ENCODE assay signal across 8 mouse cellular contexts in genomic region chr8:65110285-65110691, GRCm38 (mm10). TPM values are rescaled to one million over a fixed set of nuclear protein-coding genes. Genes with fewer than 3 reads are reported as not detected.
DNase-seq lines count a peak whose midpoint lies in the region; ATAC-seq and TF ChIP-seq lines count a peak whose summit lies in the region.

No protein-coding gene starts in this region.

- no peak overlapping the region for H3K4me3 ChIP-seq in G1E (ENCODE audit: low read depth, low read length)
- no peak overlapping the region for H3K4me3 ChIP-seq in bone marrow, adult 2 months (replicated peaks; ENCODE audit: control insufficient read depth, low read depth, low read length)
- no peak overlapping the region for H3K4me3 ChIP-seq in embryonic facial prominence, embryonic 14.5 days (ENCODE audit: low read depth, low read length)
- H3K4me3 ChIP-seq in lung, postnatal 0 days (ENCODE audit: low read depth, low read length): no peak overlapping the region

- peaks cover 25% of the 10 kb centered on the region for H3K4me1 ChIP-seq in G1E (ENCODE audit: insufficient read depth, low read depth, low read length)
- no peaks in the 10 kb centered on the region for H3K4me1 ChIP-seq in bone marrow, adult 2 months (ENCODE audit: control insufficient read depth, insufficient read depth, low read length)
- H3K4me1 ChIP-seq in embryonic facial prominence, embryonic 14.5 days (ENCODE audit: control insufficient read depth, insufficient read depth, low read length): no peaks in the 10 kb centered on the region
- H3K4me1 ChIP-seq in lung, postnatal 0 days (ENCODE audit: insufficient read depth, low read depth, low read length): no peaks in the 10 kb centered on the region

- no peak overlapping the region for H3K27ac ChIP-seq in bone marrow, adult 2 months (ENCODE audit: control insufficient read depth, insufficient read depth, low read depth, low read length, poor library complexity)
- H3K27ac ChIP-seq in embryonic facial prominence, embryonic 14.5 days (replicated peaks; ENCODE audit: low read depth, low read length): no peak overlapping the region
- H3K27ac ChIP-seq in lung, postnatal 0 days (ENCODE audit: low read length): no peak overlapping the region

- peak; percentile 52 for DNase-seq in G1E (ENCODE audit: low spot score)
- peak; percentile 79 for DNase-seq in embryonic facial prominence, embryonic 14.5 days (ENCODE audit: low spot score)
- peak; percentile 75 for DNase-seq in heart, postnatal 4 days
- DNase-seq in layer of hippocampus, adult 11-12 months (ENCODE audit: low spot score): peak; percentile 79
- DNase-seq in lung, postnatal 0 days (ENCODE audit: low spot score): peak; percentile 83
- peak; percentile 86 for DNase-seq in retina, embryonic 14.5 days (ENCODE audit: low spot score)
- peak; percentile 32 to 60 for DNase-seq in urinary bladder, postnatal 36 days (ENCODE audit: low spot score in 2 of 2)

- no peak overlapping the region for H3K9ac ChIP-seq in embryonic facial prominence, embryonic 14.5 days (ENCODE audit: low read depth, low read length)
- no peak overlapping the region for H3K9ac ChIP-seq in lung, postnatal 0 days (replicated peaks; ENCODE audit: low read depth)

- WGBS in bone marrow, adult 2 months: 24% methylated on average over 5 of the region's 5 CpGs
- WGBS in embryonic facial prominence, embryonic 14.5 days: 37% methylated on average over 5 of the region's 5 CpGs
- 27% methylated on average over 5 of the region's 5 CpGs for WGBS in lung, postnatal 0 days

- H3K27me3 ChIP-seq in G1E (ENCODE audit: insufficient read depth, low read length): no peaks in the 10 kb centered on the region; the same call in 1 of the 2 replicates
- no peaks in the 10 kb centered on the region for H3K27me3 ChIP-seq in embryonic facial prominence, embryonic 14.5 days (replicated peaks; ENCODE audit: control insufficient read depth, insufficient read depth, low read length)
- no peaks in the 10 kb centered on the region for H3K27me3 ChIP-seq in lung, postnatal 0 days (replicated peaks; ENCODE audit: insufficient read depth, low read length)

- TF ChIP-seq POLR2A in bone marrow, adult 2 months (IDR thresholded peaks at IDR 0.05; ENCODE audit: borderline replicate concordance, control insufficient read depth, low read depth, low read length): no peak

- peak; percentile 15; the same call in 1 of the 2 replicates for ATAC-seq in G1E (ENCODE audit: extremely low read depth, insufficient number of reproducible peaks, low FRiP score, poor library complexity, severe bottlenecking)
- ATAC-seq in embryonic facial prominence, embryonic 14.5 days (ENCODE audit: low read depth): peak; percentile 63; the same call in 1 of the 2 replicates
- ATAC-seq in lung, postnatal 0 days: peak; percentile 60

- H3K4me2 ChIP-seq in embryonic facial prominence, embryonic 14.5 days (ENCODE audit: low read depth, low read length): no peak overlapping the region
- H3K4me2 ChIP-seq in lung, postnatal 0 days (replicated peaks; ENCODE audit: low read depth, low read length): no peak overlapping the region

- peak; percentile 77 for TF ChIP-seq CTCF in G1E (IDR thresholded peaks at IDR 0.05; ENCODE audit: low read depth, low read length)
- TF ChIP-seq CTCF in bone marrow, adult 2 months (IDR thresholded peaks at IDR 0.05; ENCODE audit: control insufficient read depth, insufficient read depth, low read length): peak; percentile 55
- TF ChIP-seq CTCF in lung, postnatal 0 days (IDR thresholded peaks at IDR 0.05): peak; percentile 93

- H3K36me3 ChIP-seq in G1E (replicated peaks): no peaks in the 10 kb centered on the region
- H3K36me3 ChIP-seq in embryonic facial prominence, embryonic 14.5 days (ENCODE audit: control insufficient read depth, insufficient read depth, low read length): no peaks in the 10 kb centered on the region
- H3K36me3 ChIP-seq in lung, postnatal 0 days (ENCODE audit: insufficient read depth, low read length): no peaks in the 10 kb centered on the region

- no peak for TF ChIP-seq EP300 in lung, postnatal 0 days (IDR thresholded peaks at IDR 0.05)

- H3K9me3 ChIP-seq in G1E (replicated peaks): no peaks in the 10 kb centered on the region
- H3K9me3 ChIP-seq in embryonic facial prominence, embryonic 14.5 days (ENCODE audit: control insufficient read depth, low read length): no peaks in the 10 kb centered on the region
- no peaks in the 10 kb centered on the region for H3K9me3 ChIP-seq in lung, postnatal 0 days (ENCODE audit: low read length)

RNA-seq across cellular contexts. Expression of gene BC030870, which starts 19.1 kb away (rescaled TPM):
- total RNA-seq in G1E (2014; fragmentation: Nextera tagmentation) (not detected in 2 replicates), G1E (2017) (not detected in 2 replicates)
- polyA plus RNA-seq in G1E (2012): not detected in 2 replicates
- not detected in 2 replicates for polyA plus RNA-seq in bone marrow, adult 2 months (2011; ENCODE audit: insufficient read depth, insufficient read length, low replicate concordance, missing spikeins)
- polyA plus RNA-seq in embryonic facial prominence, embryonic 14.5 days (2014; fragmentation: Nextera tagmentation; extraction: Ambion mirVana): 0.13 and 0.15 TPM in 2 replicates
- total RNA-seq in heart, postnatal 4 days (2021): not detected
- polyA plus RNA-seq in lung, postnatal 0 days (2015; fragmentation: Nextera tagmentation; extraction: Ambion mirVana): 4.3 and 5.8 TPM in 2 replicates

RNA-seq across cellular contexts. Expression of gene Gm10663, which starts 35.5 kb away (rescaled TPM):
- total RNA-seq in G1E (2014; fragmentation: Nextera tagmentation): not detected in 2 replicates
- not detected in 2 replicates for total RNA-seq in G1E (2017)
- polyA plus RNA-seq in G1E (2012): not detected in 2 replicates
- not detected in 2 replicates for polyA plus RNA-seq in bone marrow, adult 2 months (2011; ENCODE audit: insufficient read depth, insufficient read length, low replicate concordance, missing spikeins)
- polyA plus RNA-seq in embryonic facial prominence, embryonic 14.5 days (2014; fragmentation: Nextera tagmentation; extraction: Ambion mirVana): not detected in 2 replicates
- total RNA-seq in heart, postnatal 4 days (2021): not detected
- polyA plus RNA-seq in lung, postnatal 0 days (2015; fragmentation: Nextera tagmentation; extraction: Ambion mirVana): not detected in 2 replicates
